Mouse (Mus musculus): Measurements from ENCODE around the gene Haspin.

Haspin gene

DNA sequence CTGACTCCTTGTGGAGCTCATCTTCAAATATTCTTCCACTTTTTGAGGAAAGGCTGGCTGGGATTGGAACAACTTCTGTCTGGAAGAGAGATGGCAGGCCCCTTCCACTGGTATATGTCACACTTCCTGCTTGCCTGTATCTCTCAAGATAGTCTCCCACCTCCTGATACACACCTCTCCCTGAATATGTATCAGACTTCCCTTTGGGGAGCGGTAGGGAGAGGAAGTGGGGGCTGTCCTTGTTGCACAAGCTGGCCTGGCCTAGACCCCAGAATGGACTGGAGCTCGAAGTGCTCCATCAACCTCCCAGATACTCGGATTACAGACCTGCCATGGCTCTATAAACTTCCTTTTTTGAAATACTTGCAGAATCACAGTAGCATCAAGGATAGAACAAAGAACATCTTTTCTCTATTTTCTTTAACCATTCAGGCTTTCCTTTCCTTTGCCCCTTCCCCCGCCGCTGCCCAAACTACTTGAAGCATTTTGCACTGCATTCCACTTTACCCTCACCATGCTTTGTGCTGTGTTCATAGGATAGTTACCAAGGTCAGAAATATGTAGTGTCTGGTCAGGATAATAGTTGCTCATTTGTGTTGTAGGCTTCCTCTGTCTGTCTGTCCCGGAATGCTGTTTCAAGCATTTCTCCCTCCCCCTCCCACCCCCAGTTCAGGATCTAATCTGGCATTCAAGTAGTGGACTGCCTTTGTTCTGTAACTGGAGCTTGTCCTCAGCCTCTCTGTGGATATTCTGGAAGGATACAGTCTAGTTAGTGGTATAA is 50.2 kb downstream of the Haspin start:
- DNase-seq (ENCODE audit: low read depth, low spot score) = no peak
